Mouse (Mus musculus): ENCODE measurements around the gene Pet117.

The Pet117 gene

DNA sequence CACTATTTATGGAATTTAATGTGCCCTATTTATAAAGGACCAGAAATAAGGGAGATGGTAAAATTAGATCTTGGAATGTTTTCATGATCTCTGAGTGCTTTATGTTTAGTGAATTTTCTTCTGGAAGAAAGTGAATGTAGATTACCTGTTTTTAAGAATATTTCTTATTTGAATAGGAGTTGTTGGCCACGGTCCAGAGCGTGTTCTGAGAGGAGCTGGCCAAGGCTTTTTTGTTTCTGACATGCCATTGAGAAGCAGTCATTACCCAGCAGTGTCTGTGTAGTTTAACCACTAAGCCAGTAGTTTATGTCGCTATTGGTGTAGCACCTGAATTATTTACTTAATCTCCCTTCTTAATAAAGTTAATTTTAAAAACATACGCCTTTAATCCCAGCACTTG lies 12.9 kb downstream of the Pet117 start:
- no peak for ATAC-seq (ENCODE audit: low TSS enrichment)

DNA sequence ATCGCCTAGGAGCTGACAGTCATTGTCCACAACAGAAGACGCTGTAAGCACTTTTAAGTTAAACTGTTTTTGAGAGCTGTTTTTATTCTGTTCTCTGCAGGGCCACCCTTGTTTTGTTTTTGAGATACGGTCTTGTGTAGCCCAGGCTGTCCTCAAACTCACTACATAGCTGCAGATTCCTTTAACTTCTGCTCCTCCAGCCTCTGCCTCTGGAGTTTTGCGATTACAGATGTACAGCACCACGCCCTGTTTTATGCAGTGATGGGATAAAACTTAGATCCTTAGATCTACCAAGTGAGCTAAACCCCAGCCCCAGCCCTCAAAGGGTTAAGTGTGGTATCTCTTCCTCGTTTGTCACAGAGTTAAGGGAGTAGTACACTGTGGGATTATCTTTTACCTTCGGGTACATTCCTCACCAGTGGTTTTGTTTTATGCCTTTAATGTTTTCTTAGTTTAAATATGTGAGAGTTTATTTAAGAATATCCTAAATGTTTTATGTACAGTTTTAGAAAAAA lies 13.9 kb downstream of the Pet117 start:
- ATAC-seq (ENCODE audit: low TSS enrichment) = no peak

DNA sequence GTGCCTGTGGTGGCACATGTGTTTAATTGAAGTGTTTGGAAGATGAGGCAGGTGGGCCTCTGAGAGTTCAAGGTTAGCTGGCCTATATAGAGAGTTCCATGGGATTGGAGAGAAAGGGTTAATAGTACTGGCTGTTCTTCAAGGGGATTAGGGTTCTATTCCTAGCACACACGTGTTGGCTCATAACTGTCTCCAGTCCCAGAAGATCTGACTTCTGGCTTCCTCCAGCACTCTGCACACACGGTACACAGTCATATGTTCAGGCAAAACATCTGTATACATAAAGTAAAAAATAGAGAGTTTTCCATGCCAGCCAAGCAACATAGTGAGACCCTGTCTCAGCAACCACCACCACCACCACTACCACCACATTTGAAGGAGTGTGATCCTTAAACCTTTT lies 17.5 kb downstream of the Pet117 start:
- no peak for ATAC-seq (ENCODE audit: low TSS enrichment)

DNA sequence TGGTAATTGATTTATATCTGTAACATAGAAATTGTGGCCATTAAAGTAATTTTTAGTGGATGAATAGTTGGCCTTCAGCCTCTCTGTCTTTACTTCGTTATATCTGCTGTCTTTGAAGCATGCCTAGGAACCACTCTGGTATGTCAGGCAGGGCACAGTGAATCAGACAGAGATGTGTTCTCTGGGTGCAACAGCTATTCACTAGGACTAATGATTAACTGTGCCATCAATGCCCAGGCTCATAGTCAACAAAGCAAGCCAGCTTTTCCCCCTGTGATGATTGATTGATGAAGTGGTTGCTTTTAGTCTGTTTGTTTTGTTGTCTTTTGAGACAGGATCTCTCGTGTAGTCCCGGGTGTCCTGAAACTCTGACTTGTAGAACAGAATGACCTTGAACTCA lies 19.6 kb downstream of the Pet117 start:
- ATAC-seq (ENCODE audit: low TSS enrichment) = no peak

DNA sequence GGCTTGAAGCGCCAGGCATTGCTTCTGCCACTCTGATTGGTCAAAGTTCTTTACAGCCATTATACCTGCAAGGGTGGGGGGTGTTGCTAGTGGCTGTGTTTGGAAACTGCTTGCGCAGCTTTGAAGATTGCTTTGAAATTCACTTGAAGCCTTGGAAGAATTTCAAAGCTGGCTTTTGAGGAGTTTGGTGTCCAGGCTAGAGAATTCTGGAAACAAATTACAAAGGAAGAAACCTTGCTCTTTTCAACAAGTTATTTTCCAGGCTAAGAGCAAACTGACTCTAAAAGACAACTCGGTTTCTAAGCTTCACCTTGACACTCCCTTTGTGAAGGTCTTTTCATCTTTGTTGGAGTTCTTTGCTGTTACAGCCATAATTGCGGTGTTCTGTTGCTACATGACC lies 30.7 kb downstream of the Pet117 start:
- no peak for ATAC-seq (ENCODE audit: low TSS enrichment)

DNA sequence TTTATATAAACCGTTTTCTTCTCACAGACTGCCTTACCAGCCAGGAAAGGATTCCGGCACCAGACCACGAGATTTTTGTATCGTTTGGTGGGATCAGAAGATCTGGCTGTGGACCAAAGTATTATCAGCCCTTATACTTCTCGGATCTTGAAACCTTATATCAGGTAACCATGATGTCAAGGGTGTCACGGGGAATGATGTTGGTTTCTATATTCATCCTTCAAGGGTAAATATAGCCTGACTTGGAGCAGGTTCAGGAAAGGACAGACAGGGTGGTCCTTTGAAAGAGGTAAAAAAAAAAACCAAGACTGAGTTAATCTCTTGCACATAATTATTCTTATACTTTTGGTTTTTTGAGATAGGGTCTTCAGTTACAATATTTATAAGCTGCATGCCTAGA lies 31.9 kb downstream of the Pet117 start:
- no peak for ATAC-seq (ENCODE audit: low TSS enrichment)

DNA sequence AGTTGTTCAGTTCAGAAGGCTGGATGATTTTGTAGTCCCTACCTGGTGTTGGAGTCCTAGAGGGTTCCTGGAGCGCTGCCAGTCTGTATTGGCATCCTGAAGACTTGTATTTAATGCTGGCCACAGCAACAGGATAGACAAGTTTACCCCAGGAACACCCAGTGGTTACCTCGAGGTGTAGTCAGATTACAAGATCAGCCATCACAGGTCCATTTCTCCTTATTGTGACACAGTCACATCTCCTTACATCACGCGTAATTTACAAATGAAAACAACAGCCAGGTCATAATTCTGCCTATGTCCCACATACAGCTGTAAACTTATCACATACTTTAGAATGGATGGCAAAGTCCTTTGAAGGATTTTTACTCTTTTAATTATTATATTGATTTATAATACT lies 40.2 kb downstream of the Pet117 start:
- no peak for ATAC-seq (ENCODE audit: low TSS enrichment)

DNA sequence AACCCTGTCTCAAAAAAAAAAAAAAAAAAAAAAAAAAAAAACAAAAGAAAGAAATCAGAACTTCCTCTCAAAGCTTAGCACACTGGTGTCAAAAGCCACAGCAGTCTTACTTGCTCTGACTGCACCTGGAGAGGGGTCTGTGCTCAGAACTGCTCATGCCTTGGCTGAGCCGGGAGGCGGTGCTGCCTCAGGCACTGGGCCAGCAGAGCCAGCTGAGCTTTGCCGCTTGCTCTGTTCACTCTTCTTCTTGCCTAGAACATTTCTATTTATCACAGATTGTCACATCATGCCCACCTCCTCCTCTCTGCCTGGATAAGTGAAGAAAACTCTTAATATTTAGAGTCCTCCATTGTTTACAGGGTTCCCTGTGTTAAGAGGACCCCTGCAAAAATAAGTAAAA lies 41.8 kb downstream of the Pet117 start:
- ATAC-seq (ENCODE audit: low TSS enrichment) = peak; percentile 67

DNA sequence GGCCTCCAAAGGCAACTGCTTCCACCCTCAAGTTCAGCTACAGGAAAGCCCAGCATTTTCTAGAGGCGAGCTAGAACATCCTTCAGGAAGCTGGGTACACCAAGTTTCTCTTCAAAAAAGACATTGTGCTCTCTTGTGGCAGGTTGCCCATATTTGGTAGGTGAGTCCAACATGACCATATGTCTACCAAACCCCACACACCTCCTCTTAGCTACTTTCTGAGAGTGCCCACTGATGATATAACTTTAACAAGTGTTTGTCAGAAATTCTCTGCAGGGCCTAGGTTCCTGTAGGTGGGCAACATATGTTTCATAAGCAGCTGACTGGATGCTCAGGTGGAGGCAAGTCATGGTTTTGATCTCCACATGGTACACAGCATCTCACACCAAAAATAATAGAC lies 45.9 kb downstream of the Pet117 start:
- peak; percentile 75 for ATAC-seq (ENCODE audit: low TSS enrichment)

DNA sequence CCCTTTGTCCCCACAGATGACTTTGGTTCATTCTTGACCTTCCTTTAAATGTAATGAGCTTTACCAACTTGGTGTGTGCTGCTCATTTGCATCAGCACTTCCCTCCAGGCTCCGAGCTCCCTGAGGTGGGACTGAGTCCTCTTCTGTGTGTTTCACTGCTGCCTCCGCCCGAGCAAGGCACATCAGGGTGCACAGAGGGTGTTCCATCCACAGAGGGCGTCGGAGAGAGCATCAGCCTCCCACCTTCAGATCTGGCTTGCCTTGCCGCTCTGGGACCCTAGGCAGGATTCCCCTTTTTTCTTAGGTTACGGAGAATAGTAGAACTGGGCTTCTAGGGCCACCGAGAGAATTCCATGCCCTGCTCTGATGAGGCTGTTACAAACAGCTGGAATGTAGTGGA lies 48.1 kb downstream of the Pet117 start:
- no peak for ATAC-seq (ENCODE audit: low TSS enrichment)

DNA sequence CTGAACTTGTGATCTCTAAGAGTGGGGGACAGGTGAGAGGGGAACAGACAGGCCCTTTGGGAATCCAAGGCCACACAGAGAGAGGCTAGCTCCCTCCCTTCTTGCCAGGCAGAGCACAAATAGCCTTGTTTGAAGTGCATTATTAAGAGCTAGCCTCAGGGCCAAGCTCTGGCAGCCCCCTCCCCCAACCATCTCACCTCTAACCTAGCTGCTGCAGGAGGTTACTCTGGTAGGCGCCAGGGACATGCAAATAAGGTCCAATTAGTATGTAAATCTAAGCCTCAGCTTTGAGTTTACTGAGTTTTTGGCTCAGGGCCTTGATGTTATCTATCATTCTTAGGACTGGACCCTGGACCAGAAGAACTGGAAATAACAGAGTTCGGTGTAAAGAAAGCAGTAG lies 49.3 kb downstream of the Pet117 start:
- ATAC-seq (ENCODE audit: low TSS enrichment) = no peak

DNA sequence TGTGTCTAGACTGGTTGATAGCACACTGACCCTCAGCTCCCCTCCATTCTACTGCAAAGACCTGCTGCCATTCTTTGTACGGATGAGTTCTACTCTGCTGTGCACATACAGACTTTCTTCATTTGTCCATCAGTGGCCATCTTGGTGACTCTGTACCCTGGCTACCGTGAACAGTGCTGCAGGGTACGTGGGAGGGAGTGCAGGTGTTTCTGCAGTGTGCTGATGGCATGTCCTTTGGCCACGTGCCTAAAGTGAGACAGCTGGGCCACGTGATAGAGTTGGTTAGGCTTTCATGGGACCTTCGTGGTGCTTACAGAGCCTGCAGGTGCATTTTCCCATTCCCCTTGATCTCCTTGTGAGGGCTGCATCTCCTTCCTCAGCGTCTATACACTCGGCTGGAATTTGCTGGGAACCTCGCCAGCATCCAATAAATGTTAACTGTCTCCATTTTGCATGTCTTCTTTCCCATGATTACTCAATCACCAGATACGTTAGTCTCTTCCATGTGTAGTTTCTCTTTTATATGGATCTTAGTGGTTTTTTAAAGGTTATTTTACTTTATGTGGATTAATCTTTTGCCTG lies 53.4 kb downstream of the Pet117 start:
- no peak for ATAC-seq (ENCODE audit: low TSS enrichment)
